Mouse (Mus musculus) hindbrain, embryonic 13.5 days (tissue): ENCODE data around the gene Id1. TPM values are rescaled to one million over a fixed set of nuclear protein-coding genes. Genes with fewer than 3 reads are reported as not detected.

Experiments used
- ATAC-seq: fragments of 200-750 bp; cut with Nextera tagmentation; 2 replicates; pipeline ENCODE4 v1.8.0; 2017; ENCODE audit warnings: moderate TSS enrichment; ENCODE audit not compliant: low FRiP score
- H3K27ac ChIP-seq: fragments of 300-500 bp; sonication (generic); 2 replicates; pipeline ENCODE4 v1.5.1; 2015; ENCODE audit warnings: inconsistent platforms, mild to moderate bottlenecking, moderate library complexity
- H3K27me3 ChIP-seq: fragments of 300-500 bp; sonication (generic); 2 replicates; pipeline ENCODE4 v1.6.1; 2015; ENCODE audit warnings: mild to moderate bottlenecking, inconsistent platforms
- H3K36me3 ChIP-seq: fragments of 300-500 bp; sonication (generic); 2 replicates; pipeline ENCODE4 v1.6.1; 2015; ENCODE audit warnings: mild to moderate bottlenecking, inconsistent platforms
- H3K4me1 ChIP-seq: fragments of 300-500 bp; sonication (generic); replicated peaks from 2 replicates; pipeline ENCODE4 v1.6.1; 2015; ENCODE audit warnings: inconsistent platforms
- H3K4me2 ChIP-seq: fragments of 300-500 bp; sonication (generic); 2 replicates; pipeline ENCODE4 v1.6.1; 2015; ENCODE audit warnings: inconsistent platforms, mild to moderate bottlenecking, moderate library complexity
- H3K4me3 ChIP-seq: fragments of 300-500 bp; sonication (generic); 2 replicates; pipeline ENCODE4 v1.5.1; 2015; ENCODE audit warnings: mild to moderate bottlenecking, inconsistent platforms
- H3K9ac ChIP-seq: fragments of 300-500 bp; sonication (generic); 2 replicates; pipeline ENCODE4 v1.6.1; 2015; ENCODE audit warnings: mild to moderate bottlenecking, inconsistent platforms
- H3K9me3 ChIP-seq: fragments of 300-500 bp; sonication (generic); 2 replicates; pipeline ENCODE4 v1.6.1; 2016; ENCODE audit warnings: inconsistent platforms
- WGBS: fragments of 180-500 bp; shearing (Covaris S2); methylation state at CpG from one replicate; pipeline ENCODE4 v1.1.7; 2015; 5-methylcytosine and 5-hydroxymethylcytosine counted together
- polyA plus RNA-seq: library from polyadenylated mRNA; unstranded; fragments of >200 nt; fragmentation: Nextera tagmentation; extraction: Ambion mirVana; gene quantifications from 2 replicates; pipeline ENCODE4 v1.2.1, GENCODE M21; 2015

The Id1 gene
- polyA plus RNA-seq, 1 experiment from 2014 or later = 87.0 TPM

- H3K4me3 ChIP-seq = peak overlapping the region; percentile 58
- peaks cover 73% of the 10 kb centered on the region for H3K4me1 ChIP-seq
- peak overlapping the region; percentile 79 for H3K9ac ChIP-seq
- WGBS = 54% methylated on average over 2 of the region's 2 CpGs
- H3K36me3 ChIP-seq = no peaks in the 10 kb centered on the region
- H3K9me3 ChIP-seq = no peaks in the 10 kb centered on the region
- peak overlapping the region; percentile 91 for H3K4me2 ChIP-seq
- no peak for ATAC-seq
- H3K27ac ChIP-seq = peak overlapping the region; percentile 85
- H3K27me3 ChIP-seq = no peaks in the 10 kb centered on the region
Observed at GRCm38 (mm10) chr2:152738341-152738740, 2.3 kb downstream of the Id1 start.

GRCm38 (mm10) chr2:152739031-152739841 is 3.2 kb downstream of the Id1 start:
- no peaks in the 10 kb centered on the region for H3K27me3 ChIP-seq
- under 1% methylated on average over 35 of the region's 36 CpGs for WGBS
- H3K36me3 ChIP-seq = no peaks in the 10 kb centered on the region
- H3K27ac ChIP-seq = peak overlapping the region; percentile 85
- no peaks in the 10 kb centered on the region for H3K9me3 ChIP-seq
- H3K4me2 ChIP-seq = peak overlapping the region; percentile 91
- peaks cover 72% of the 10 kb centered on the region for H3K4me1 ChIP-seq
- peak overlapping the region; percentile 74 for H3K9ac ChIP-seq
- peak; percentile 23; the same call in 1 of the 2 replicates for ATAC-seq
- H3K4me3 ChIP-seq = peak overlapping the region; percentile 44

- Histone ChIP-seq H3K4me2 (peak overlapping the region; percentile 91), H3K36me3 (no peaks in the 10 kb centered on the region), H3K9ac (no peak overlapping the region), H3K27me3 (no peaks in the 10 kb centered on the region), H3K4me1 (peaks cover 66% of the 10 kb centered on the region), H3K9me3 (no peaks in the 10 kb centered on the region), H3K27ac (peak overlapping the region; percentile 85), H3K4me3 (no peak overlapping the region)
- WGBS = 26% methylated on average over 3 of the region's 3 CpGs
- ATAC-seq = no peak
Observed at GRCm38 (mm10) chr2:152739842-152740260, 3.8 kb downstream of the Id1 start.

- Histone ChIP-seq H3K9me3 (no peaks in the 10 kb centered on the region), H3K27me3 (no peaks in the 10 kb centered on the region), H3K36me3 (no peaks in the 10 kb centered on the region), H3K4me2 (no peak overlapping the region), H3K9ac (no peak overlapping the region), H3K4me1 (peaks cover 61% of the 10 kb centered on the region), H3K4me3 (no peak overlapping the region), H3K27ac (no peak overlapping the region)
- no peak for ATAC-seq
- WGBS = 59% methylated on average over 5 of the region's 5 CpGs
Observed at GRCm38 (mm10) chr2:152740490-152740889, 4.4 kb downstream of the Id1 start.

- Histone ChIP-seq H3K27me3 (no peaks in the 10 kb centered on the region), H3K9me3 (no peaks in the 10 kb centered on the region), H3K9ac (peak overlapping the region; percentile 19; the same call in 1 of the 2 replicates), H3K4me1 (peaks cover 52% of the 10 kb centered on the region), H3K27ac (peak overlapping the region; percentile 62), H3K4me2 (peak overlapping the region; percentile 25; the same call in 1 of the 2 replicates), H3K36me3 (no peaks in the 10 kb centered on the region), H3K4me3 (no peak overlapping the region)
- WGBS = 44% methylated on average over 14 of the region's 14 CpGs
- ATAC-seq = peak; percentile 32; the same call in 1 of the 2 replicates
Observed at GRCm38 (mm10) chr2:152741153-152742041, 5.3 kb downstream of the Id1 start.

GRCm38 (mm10) chr2:152742435-152742834 is 6.4 kb downstream of the Id1 start:
- WGBS = 21% methylated on average over 10 of the region's 10 CpGs
- peak overlapping the region; percentile 62; the same call in 1 of the 2 replicates for H3K27ac ChIP-seq
- peaks cover 43% of the 10 kb centered on the region for H3K4me1 ChIP-seq
- no peak overlapping the region for H3K9ac ChIP-seq
- no peaks in the 10 kb centered on the region for H3K27me3 ChIP-seq
- H3K4me3 ChIP-seq = no peak overlapping the region
- H3K4me2 ChIP-seq = no peak overlapping the region
- no peaks in the 10 kb centered on the region for H3K36me3 ChIP-seq
- ATAC-seq = no peak
- H3K9me3 ChIP-seq = no peaks in the 10 kb centered on the region

- H3K36me3 ChIP-seq = no peaks in the 10 kb centered on the region
- H3K9ac ChIP-seq = peak within 1 kb of the TSS; percentile 58
Observed at GRCm38 (mm10) chr2:152753944-152754711, 18.1 kb downstream of the Id1 start, which contains the start of gene Cox4i2. TSS of gene Cox4i2 (plus strand) at chr2:152754173.

GRCm38 (mm10) chr2:152756474-152757393 is 20.7 kb downstream of the Id1 start:
- Histone ChIP-seq H3K4me1 (peaks cover 32% of the 10 kb centered on the region), H3K9me3 (no peaks in the 10 kb centered on the region), H3K4me2 (no peak overlapping the region), H3K36me3 (no peaks in the 10 kb centered on the region), H3K4me3 (no peak overlapping the region), H3K27me3 (peaks cover 19% of the 10 kb centered on the region), H3K27ac (no peak overlapping the region; the same call in 1 of the 2 replicates), H3K9ac (no peak overlapping the region)
- 57% methylated on average over 17 of the region's 17 CpGs for WGBS
- peak; percentile 19; the same call in 1 of the 2 replicates for ATAC-seq

More at GRCm38 (mm10) chr2:152753944-152754711, 18.1 kb downstream of the Id1 start, which contains the start of gene Cox4i2:
- no peak within 1 kb of the TSS for H3K27ac ChIP-seq
- ATAC-seq = no peak
- H3K4me2 ChIP-seq = peak within 1 kb of the TSS; percentile 52
- WGBS = 2% methylated on average over 30 of the region's 30 CpGs
- peak within 1 kb of the TSS; percentile 21 for H3K4me3 ChIP-seq
- H3K27me3 ChIP-seq = peaks cover 19% of the 10 kb centered on the region
- H3K4me1 ChIP-seq = peaks cover 32% of the 10 kb centered on the region
- H3K9me3 ChIP-seq = no peaks in the 10 kb centered on the region

GRCm38 (mm10) chr2:152757478-152757877 is 21.4 kb downstream of the Id1 start:
- peaks cover 32% of the 10 kb centered on the region for H3K4me1 ChIP-seq
- H3K9me3 ChIP-seq = no peaks in the 10 kb centered on the region
- H3K4me2 ChIP-seq = no peak overlapping the region
- no peak overlapping the region for H3K4me3 ChIP-seq
- ATAC-seq = no peak
- peaks cover 19% of the 10 kb centered on the region for H3K27me3 ChIP-seq
- H3K36me3 ChIP-seq = no peaks in the 10 kb centered on the region
- 69% methylated on average over 2 of the region's 2 CpGs for WGBS
- no peak overlapping the region for H3K9ac ChIP-seq
- H3K27ac ChIP-seq = no peak overlapping the region

- H3K36me3 ChIP-seq = no peaks in the 10 kb centered on the region
- no peaks in the 10 kb centered on the region for H3K9me3 ChIP-seq
- WGBS = 60% methylated on average over 4 of the region's 4 CpGs
- no peak overlapping the region for H3K4me3 ChIP-seq
- no peak for ATAC-seq
- H3K27me3 ChIP-seq = peaks cover 19% of the 10 kb centered on the region
- no peak overlapping the region for H3K4me2 ChIP-seq
- no peak overlapping the region for H3K9ac ChIP-seq
- H3K4me1 ChIP-seq = peaks cover 31% of the 10 kb centered on the region
- no peak overlapping the region for H3K27ac ChIP-seq
Observed at GRCm38 (mm10) chr2:152758351-152758750, 22.3 kb downstream of the Id1 start.

- ATAC-seq = no peak
- Histone ChIP-seq H3K4me3 (no peak overlapping the region), H3K4me2 (no peak overlapping the region), H3K27me3 (no peaks in the 10 kb centered on the region), H3K36me3 (no peaks in the 10 kb centered on the region), H3K9me3 (no peaks in the 10 kb centered on the region), H3K4me1 (peaks cover 23% of the 10 kb centered on the region), H3K27ac (no peak overlapping the region), H3K9ac (no peak overlapping the region)
- 85% methylated on average over 6 of the region's 6 CpGs for WGBS
Observed at GRCm38 (mm10) chr2:152763310-152763709, 27.3 kb downstream of the Id1 start.
